Mouse (Mus musculus): Measurements from ENCODE around the gene Ints12. TPM values are rescaled to one million over a fixed set of nuclear protein-coding genes. Genes with fewer than 3 reads are reported as not detected.

Gene Ints12
- polyA plus RNA-seq, 1 experiment from 2014 or later: 9.0 TPM

- Histone ChIP-seq H3K4me1 (ENCODE audit: insufficient read depth) (peaks cover 7% of the 10 kb centered on the region; the same call in 1 of the 2 replicates), H3K9me3 (ENCODE audit: low read length) (no peaks in the 10 kb centered on the region), H3K9ac (replicated peaks) (no peak overlapping the region), H3K4me2 (ENCODE audit: low read depth, low read length) (no peak overlapping the region), H3K36me3 (replicated peaks; ENCODE audit: insufficient read depth, low read length) (peaks cover 47% of the 10 kb centered on the region), H3K4me3 (ENCODE audit: low read depth, low read length) (no peak overlapping the region), H3K27me3 (ENCODE audit: insufficient read depth, low read length) (no peaks in the 10 kb centered on the region), H3K27ac (ENCODE audit: low read depth) (no peak overlapping the region)
- WGBS (ENCODE audit: insufficient replicate concordance): 86% methylated on average over 2 of the region's 2 CpGs
- ATAC-seq (no peak), DNase-seq (no peak)
- no peak for TF ChIP-seq CTCF (IDR thresholded peaks at IDR 0.05; ENCODE audit: low read depth)
- no peak for TF ChIP-seq EP300 (IDR thresholded peaks at IDR 0.05; ENCODE audit: low read depth)
Measured at GRCm38 (mm10) chr3:133098909-133099308, 7.3 kb downstream of the Ints12 start.

- H3K27me3 ChIP-seq (ENCODE audit: insufficient read depth, low read length): no peaks in the 10 kb centered on the region
- no peak overlapping the region for H3K4me3 ChIP-seq (ENCODE audit: low read depth, low read length)
- H3K9me3 ChIP-seq (ENCODE audit: low read length): no peaks in the 10 kb centered on the region
- TF ChIP-seq EP300 (IDR thresholded peaks at IDR 0.05; ENCODE audit: low read depth) (no peak), CTCF (IDR thresholded peaks at IDR 0.05; ENCODE audit: low read depth) (no peak)
- DNase-seq (no peak), ATAC-seq (no peak)
- H3K27ac ChIP-seq (ENCODE audit: low read depth): no peak overlapping the region
- 77% methylated on average over 3 of the region's 3 CpGs for WGBS (ENCODE audit: insufficient replicate concordance)
- H3K36me3 ChIP-seq (replicated peaks; ENCODE audit: insufficient read depth, low read length): peaks cover 61% of the 10 kb centered on the region
- H3K9ac ChIP-seq (replicated peaks): no peak overlapping the region
- no peaks in the 10 kb centered on the region for H3K4me1 ChIP-seq (ENCODE audit: insufficient read depth)
- no peak overlapping the region for H3K4me2 ChIP-seq (ENCODE audit: low read depth, low read length)
Measured at GRCm38 (mm10) chr3:133103768-133104167, 12.1 kb downstream of the Ints12 start.

GRCm38 (mm10) chr3:133104436-133104835 lies 12.8 kb downstream of the Ints12 start:
- no peak for DNase-seq
- WGBS (ENCODE audit: insufficient replicate concordance): 87% methylated on average over 3 of the region's 3 CpGs
- H3K4me2 ChIP-seq (ENCODE audit: low read depth, low read length): no peak overlapping the region
- no peak overlapping the region for H3K27ac ChIP-seq (ENCODE audit: low read depth)
- peaks cover 62% of the 10 kb centered on the region for H3K36me3 ChIP-seq (replicated peaks; ENCODE audit: insufficient read depth, low read length)
- no peak for ATAC-seq
- no peak overlapping the region for H3K9ac ChIP-seq (replicated peaks)
- no peaks in the 10 kb centered on the region for H3K4me1 ChIP-seq (ENCODE audit: insufficient read depth)
- TF ChIP-seq CTCF (IDR thresholded peaks at IDR 0.05; ENCODE audit: low read depth): no peak
- no peak for TF ChIP-seq EP300 (IDR thresholded peaks at IDR 0.05; ENCODE audit: low read depth)
- no peaks in the 10 kb centered on the region for H3K9me3 ChIP-seq (ENCODE audit: low read length)
- no peak overlapping the region for H3K4me3 ChIP-seq (ENCODE audit: low read depth, low read length)
- H3K27me3 ChIP-seq (ENCODE audit: insufficient read depth, low read length): no peaks in the 10 kb centered on the region

GRCm38 (mm10) chr3:133108731-133109130 lies 17.1 kb downstream of the Ints12 start:
- H3K4me1 ChIP-seq (ENCODE audit: insufficient read depth): no peaks in the 10 kb centered on the region
- no peak overlapping the region for H3K4me3 ChIP-seq (ENCODE audit: low read depth, low read length)
- H3K4me2 ChIP-seq (ENCODE audit: low read depth, low read length): no peak overlapping the region
- no peaks in the 10 kb centered on the region for H3K9me3 ChIP-seq (ENCODE audit: low read length)
- peaks cover 43% of the 10 kb centered on the region for H3K36me3 ChIP-seq (replicated peaks; ENCODE audit: insufficient read depth, low read length)
- H3K9ac ChIP-seq (replicated peaks): no peak overlapping the region
- no peak overlapping the region for H3K27ac ChIP-seq (ENCODE audit: low read depth)
- no peak for TF ChIP-seq EP300 (IDR thresholded peaks at IDR 0.05; ENCODE audit: low read depth)
- TF ChIP-seq CTCF (IDR thresholded peaks at IDR 0.05; ENCODE audit: low read depth): no peak
- WGBS (ENCODE audit: insufficient replicate concordance): 80% methylated on average over 4 of the region's 4 CpGs
- H3K27me3 ChIP-seq (ENCODE audit: insufficient read depth, low read length): no peaks in the 10 kb centered on the region
- ATAC-seq (no peak), DNase-seq (no peak)

- ATAC-seq (no peak), DNase-seq (no peak)
- no peak for TF ChIP-seq EP300 (IDR thresholded peaks at IDR 0.05; ENCODE audit: low read depth)
- no peak for TF ChIP-seq CTCF (IDR thresholded peaks at IDR 0.05; ENCODE audit: low read depth)
- Histone ChIP-seq H3K9me3 (ENCODE audit: low read length) (no peaks in the 10 kb centered on the region), H3K36me3 (replicated peaks; ENCODE audit: insufficient read depth, low read length) (peaks cover 35% of the 10 kb centered on the region), H3K27ac (ENCODE audit: low read depth) (no peak overlapping the region), H3K4me3 (ENCODE audit: low read depth, low read length) (no peak overlapping the region), H3K9ac (replicated peaks) (no peak overlapping the region), H3K27me3 (ENCODE audit: insufficient read depth, low read length) (no peaks in the 10 kb centered on the region), H3K4me1 (ENCODE audit: insufficient read depth) (no peaks in the 10 kb centered on the region), H3K4me2 (ENCODE audit: low read depth, low read length) (no peak overlapping the region)
- 86% methylated on average over 4 of the region's 4 CpGs for WGBS (ENCODE audit: insufficient replicate concordance)
Measured at GRCm38 (mm10) chr3:133109844-133110243, 18.2 kb downstream of the Ints12 start.

GRCm38 (mm10) chr3:133111741-133112140 lies 20.1 kb downstream of the Ints12 start:
- Histone ChIP-seq H3K36me3 (replicated peaks; ENCODE audit: insufficient read depth, low read length) (peaks cover 28% of the 10 kb centered on the region), H3K27me3 (ENCODE audit: insufficient read depth, low read length) (no peaks in the 10 kb centered on the region), H3K9ac (replicated peaks) (no peak overlapping the region), H3K4me3 (ENCODE audit: low read depth, low read length) (no peak overlapping the region), H3K4me1 (ENCODE audit: insufficient read depth) (no peaks in the 10 kb centered on the region), H3K4me2 (ENCODE audit: low read depth, low read length) (no peak overlapping the region), H3K9me3 (ENCODE audit: low read length) (no peaks in the 10 kb centered on the region), H3K27ac (ENCODE audit: low read depth) (no peak overlapping the region)
- no peak for DNase-seq
- no peak for ATAC-seq
- TF ChIP-seq EP300 (IDR thresholded peaks at IDR 0.05; ENCODE audit: low read depth) (no peak), CTCF (IDR thresholded peaks at IDR 0.05; ENCODE audit: low read depth) (peak; percentile 47)
- WGBS (ENCODE audit: insufficient replicate concordance): 20% methylated on average over 2 of the region's 2 CpGs

GRCm38 (mm10) chr3:133113281-133113680 lies 21.6 kb downstream of the Ints12 start:
- Histone ChIP-seq H3K27ac (ENCODE audit: low read depth) (no peak overlapping the region), H3K4me3 (ENCODE audit: low read depth, low read length) (no peak overlapping the region), H3K4me1 (ENCODE audit: insufficient read depth) (no peaks in the 10 kb centered on the region), H3K27me3 (ENCODE audit: insufficient read depth, low read length) (no peaks in the 10 kb centered on the region), H3K9me3 (ENCODE audit: low read length) (no peaks in the 10 kb centered on the region), H3K4me2 (ENCODE audit: low read depth, low read length) (no peak overlapping the region), H3K36me3 (replicated peaks; ENCODE audit: insufficient read depth, low read length) (peaks cover 17% of the 10 kb centered on the region), H3K9ac (replicated peaks) (no peak overlapping the region)
- no peak for TF ChIP-seq EP300 (IDR thresholded peaks at IDR 0.05; ENCODE audit: low read depth)
- TF ChIP-seq CTCF (IDR thresholded peaks at IDR 0.05; ENCODE audit: low read depth): no peak
- 44% methylated on average over 1 of the region's 1 CpGs for WGBS (ENCODE audit: insufficient replicate concordance)
- DNase-seq: no peak
- ATAC-seq: no peak

All from liver, postnatal 0 days (tissue).